Mouse (Mus musculus) bone marrow, adult 2 months (tissue): Measurements from ENCODE around the gene BC035947. TPM values are rescaled to one million over a fixed set of nuclear protein-coding genes. Genes with fewer than 3 reads are reported as not detected.

ENCODE experiments used
- H3K27ac ChIP-seq: fragments of 200-500 bp; 2 replicates; pipeline ENCODE4 v1.5.1; 2012; ENCODE audit warnings: low read depth, mild to moderate bottlenecking, control low read depth, inconsistent platforms, low read length; ENCODE audit not compliant: control insufficient read depth, poor library complexity, insufficient read depth
- H3K4me1 ChIP-seq: fragments of 200-500 bp; 2 replicates; pipeline ENCODE4 v1.6.1; 2011; ENCODE audit warnings: low read length; ENCODE audit not compliant: control insufficient read depth, insufficient read depth
- H3K4me3 ChIP-seq: fragments of 200-500 bp; replicated peaks from 2 replicates; pipeline ENCODE3; 2011; ENCODE audit warnings: mild to moderate bottlenecking, low read depth, low read length, control low read depth; ENCODE audit not compliant: control insufficient read depth
- CTCF ChIP-seq: fragments of 200-500 bp; IDR thresholded peaks from 2 replicates; pipeline ENCODE4 v1.5.1; 2011; ENCODE audit warnings: low read length, control low read depth; ENCODE audit not compliant: control insufficient read depth, insufficient read depth
- POLR2A ChIP-seq: fragments of 200-500 bp; IDR thresholded peaks from 2 replicates; pipeline ENCODE4 v1.6.1; 2011; ENCODE audit warnings: low read depth, mild to moderate bottlenecking, control low read depth, low read length, borderline replicate concordance; ENCODE audit not compliant: control insufficient read depth
- WGBS: fragments of 180-500 bp; shearing (Covaris S2); methylation state at CpG from one replicate; pipeline ENCODE4 v1.1.7; 2018; 5-methylcytosine and 5-hydroxymethylcytosine counted together
- polyA plus RNA-seq: library from polyadenylated mRNA; stranded (reverse); fragments of >200 nt; gene quantifications from 2 replicates; pipeline ENCODE4 v1.2.4, GENCODE M21; 2011; ENCODE audit warnings: low replicate concordance; ENCODE audit not compliant: missing spikeins, insufficient read depth, insufficient read length

The BC035947 gene
- polyA plus RNA-seq, 1 experiment = not detected

DNA sequence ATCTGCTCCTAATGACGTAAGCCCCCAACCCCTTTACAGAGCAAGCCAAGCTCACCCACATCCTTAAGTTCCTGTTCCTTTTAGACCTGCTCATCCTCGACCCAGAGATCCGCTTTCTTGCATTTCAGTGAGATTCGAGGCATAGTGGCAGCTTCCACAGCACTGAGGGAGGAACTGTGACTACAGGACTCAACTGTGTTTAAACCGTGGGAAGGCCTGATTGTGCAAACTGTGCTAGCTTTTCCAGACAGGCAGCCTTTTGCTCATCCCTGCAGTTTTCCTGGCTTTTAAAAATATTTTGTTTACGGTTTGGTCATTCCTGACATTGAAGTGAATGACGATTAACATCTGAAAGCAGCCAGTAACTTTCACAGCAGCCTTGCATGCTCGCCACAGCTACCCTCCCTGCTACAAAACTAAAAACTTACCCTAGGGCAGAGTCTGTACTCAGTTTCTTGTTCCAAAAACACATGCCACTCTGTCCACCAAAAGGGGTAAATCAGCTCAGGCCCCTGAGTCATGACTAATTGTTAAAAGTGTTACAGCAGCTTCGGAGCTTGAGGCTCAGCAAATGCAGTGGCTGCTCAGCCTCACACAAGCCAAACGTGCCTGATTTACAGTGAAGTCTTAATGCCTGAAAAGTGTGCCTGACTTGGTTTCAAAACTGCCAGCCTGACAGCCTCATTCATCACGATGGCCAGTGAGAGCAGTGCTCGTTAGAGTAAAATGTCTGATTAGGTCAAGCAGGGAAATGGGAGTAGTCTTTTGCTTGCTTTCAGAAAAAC lies 60.7 kb downstream of the BC035947 start:
- H3K4me1 ChIP-seq = no peaks in the 10 kb centered on the region
- no peak overlapping the region for H3K4me3 ChIP-seq
- WGBS = 80% methylated on average over 12 of the region's 12 CpGs
- H3K27ac ChIP-seq = no peak overlapping the region
- no peak for TF ChIP-seq POLR2A

DNA sequence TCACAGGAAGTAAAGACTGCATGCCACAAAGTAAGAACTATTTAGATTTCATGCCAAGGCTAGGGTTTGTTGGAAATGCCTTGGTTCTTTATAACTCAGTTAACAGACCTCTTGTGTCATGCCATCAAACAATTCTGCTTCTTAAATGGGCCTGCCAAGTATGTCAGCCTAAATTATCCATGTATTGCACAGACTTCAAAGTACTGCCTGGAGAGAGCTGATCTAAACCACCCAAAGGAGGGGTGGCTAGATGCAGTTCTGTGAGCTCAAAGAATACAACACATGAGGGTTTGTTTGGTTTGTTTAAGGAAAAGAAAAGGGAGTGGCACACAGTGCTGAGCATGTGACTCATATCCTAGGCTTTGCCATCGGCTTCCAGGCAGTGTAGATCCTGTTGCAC lies 63.9 kb downstream of the BC035947 start:
- 78% methylated on average over 1 of the region's 1 CpGs for WGBS
- no peak overlapping the region for H3K27ac ChIP-seq
- no peaks in the 10 kb centered on the region for H3K4me1 ChIP-seq
- H3K4me3 ChIP-seq = no peak overlapping the region
- TF ChIP-seq CTCF = no peak
- no peak for TF ChIP-seq POLR2A

Other genes starting within 250 kb of the BC035947 start
- gene Sgpp2, start 201.8 kb downstream of the BC035947 start, polyA plus RNA-seq = 0.56 and 0.62 TPM in 2 replicates
- gene Farsb, start 23.3 kb downstream of the BC035947 start, polyA plus RNA-seq = 28.1 and 48.6 TPM in 2 replicates
- not detected in 2 replicates for gene Mogat1, start 1.2 kb downstream of the BC035947 start, polyA plus RNA-seq
- gene Acsl3, start 145.7 kb upstream of the BC035947 start, polyA plus RNA-seq = 1.5 and 4.2 TPM in 2 replicates
- 1.8 and 3.8 TPM in 2 replicates for gene Utp14b, start 145.9 kb upstream of the BC035947 start, polyA plus RNA-seq